Mouse (Mus musculus): ENCODE data around the gene Myl6. TPM values are rescaled to one million over a fixed set of nuclear protein-coding genes. Genes with fewer than 3 reads are reported as not detected.

The Myl6 gene
- total RNA-seq, 2 experiments from 2014 or later: 171 to 179 TPM

- no peak overlapping the region for H3K4me3 ChIP-seq
- TF ChIP-seq CTCF (IDR thresholded peaks at IDR 0.05): no peak
- H3K27ac ChIP-seq: no peak overlapping the region
- intact Hi-C loops (cut with DNase I): no loop called here
- no peak for DNase-seq
Observed at GRCm38 (mm10) chr10:128486370-128486769, 7.6 kb downstream of the Myl6 start.

- no peak overlapping the region for H3K4me3 ChIP-seq
- intact Hi-C loops (cut with DNase I): no loop called here
- TF ChIP-seq CTCF (IDR thresholded peaks at IDR 0.05): no peak
- no peak for DNase-seq
- H3K27ac ChIP-seq: no peak overlapping the region
Observed at GRCm38 (mm10) chr10:128474366-128474765, 19.6 kb downstream of the Myl6 start.

DNA sequence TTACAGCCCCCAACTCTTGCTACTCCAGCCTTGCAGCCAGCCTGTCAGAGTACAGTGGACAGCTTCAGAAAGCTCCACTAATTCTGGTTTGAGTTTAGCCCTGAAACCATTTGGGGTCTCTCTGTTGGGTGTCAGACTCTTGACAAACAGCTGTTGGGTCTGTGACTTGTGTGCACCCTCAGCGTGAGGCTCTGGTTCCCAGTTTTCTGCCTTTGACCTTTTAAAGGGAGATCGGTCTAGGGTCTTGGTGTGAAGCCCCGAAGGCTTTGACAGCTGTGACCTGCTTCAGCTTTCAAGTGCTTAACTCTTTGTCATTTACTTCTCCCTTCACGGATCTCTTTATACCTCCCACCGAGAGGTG, 33.7 kb downstream of the Myl6 start:
- Histone ChIP-seq H3K27ac (peak overlapping the region; percentile 93), H3K4me3 (peak overlapping the region; percentile 92)
- no peak for DNase-seq
- no peak for TF ChIP-seq CTCF (IDR thresholded peaks at IDR 0.05)
- intact Hi-C loops (cut with DNase I): loop anchor here (2.0 kb wide), 1 partner anchor 33 kb away; no protein-coding TSS in a partner anchor

GRCm38 (mm10) chr10:128459409-128460269, 34.3 kb downstream of the Myl6 start:
- Histone ChIP-seq H3K27ac (peak overlapping the region; percentile 93), H3K4me3 (peak overlapping the region; percentile 92)
- intact Hi-C loops (cut with DNase I): loop anchor here (1.0 to 2.0 kb wide), 2 partner anchors 33 to 77 kb away; no protein-coding TSS in a partner anchor
- TF ChIP-seq CTCF (IDR thresholded peaks at IDR 0.05): no peak
- peak; percentile 66 for DNase-seq

DNA sequence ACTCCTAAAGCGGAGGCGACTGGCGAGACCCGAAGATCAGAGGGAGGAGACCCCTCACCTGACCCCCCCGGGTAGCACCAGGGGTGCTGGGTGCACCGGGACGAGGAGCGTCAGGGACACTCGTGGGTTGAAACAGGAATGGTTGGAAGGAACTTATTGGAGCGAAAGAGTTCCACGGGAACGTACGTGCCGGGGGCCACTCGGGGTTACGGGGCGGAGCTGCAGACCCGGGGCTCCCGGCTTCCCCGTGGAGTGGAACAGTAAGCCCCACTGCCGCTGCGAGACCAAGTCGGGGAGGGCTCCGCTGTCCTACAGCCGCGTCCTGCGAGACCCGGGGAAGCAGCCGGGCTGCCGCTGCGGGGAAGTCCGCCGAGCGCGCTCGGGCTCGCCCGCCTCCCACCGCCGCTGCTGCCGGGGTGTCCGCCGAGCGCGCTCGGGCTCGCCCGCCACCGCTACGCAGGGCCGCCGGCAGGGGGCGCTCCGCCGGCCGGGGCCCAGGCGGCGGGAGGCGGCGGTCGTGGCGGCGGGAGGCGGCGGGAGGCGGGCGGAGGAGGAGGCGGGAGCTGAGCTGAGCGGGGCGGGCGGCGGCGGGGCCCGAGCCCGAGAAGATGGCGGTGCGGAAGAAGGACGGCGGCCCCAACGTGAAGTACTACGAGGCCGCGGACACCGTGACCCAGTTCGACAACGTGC, 35.1 kb downstream of the Myl6 start, which contains the start of gene Smarcc2:
Gene Smarcc2, plus strand, starts transcription at position 530 of the 690 bp plus-strand sequence.
- intact Hi-C loops (cut with DNase I): loop anchor here (1.0 kb wide), 1 partner anchor 77 kb away; no protein-coding TSS in a partner anchor
- peak; percentile 95 for DNase-seq
- Histone ChIP-seq H3K4me3 (peak within 1 kb of the TSS; percentile 92), H3K27ac (peak within 1 kb of the TSS; percentile 93)
- peak; percentile 51 for TF ChIP-seq CTCF (IDR thresholded peaks at IDR 0.05)

DNA sequence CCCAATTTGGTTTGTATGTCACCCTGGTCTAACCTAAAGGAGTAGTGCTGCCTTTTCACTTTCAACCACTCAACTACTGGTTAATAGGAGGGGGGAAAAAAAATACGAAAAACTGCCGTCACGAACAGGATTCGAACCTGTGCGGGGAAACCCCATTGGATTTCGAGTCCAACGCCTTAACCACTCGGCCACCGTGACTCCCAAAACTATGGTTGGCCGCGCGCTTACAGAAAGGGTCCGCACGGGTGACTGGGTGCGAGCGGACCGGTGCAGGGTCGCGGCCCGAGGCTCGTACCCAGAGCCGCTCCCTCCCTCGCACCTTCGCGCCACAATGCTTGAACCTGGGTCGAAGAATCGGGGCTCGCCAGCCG, 35.6 kb downstream of the Myl6 start:
- intact Hi-C loops (cut with DNase I): no loop called here
- H3K4me3 ChIP-seq: peak overlapping the region; percentile 92
- TF ChIP-seq CTCF (IDR thresholded peaks at IDR 0.05): no peak
- peak; percentile 88 for DNase-seq
- peak overlapping the region; percentile 93 for H3K27ac ChIP-seq

DNA sequence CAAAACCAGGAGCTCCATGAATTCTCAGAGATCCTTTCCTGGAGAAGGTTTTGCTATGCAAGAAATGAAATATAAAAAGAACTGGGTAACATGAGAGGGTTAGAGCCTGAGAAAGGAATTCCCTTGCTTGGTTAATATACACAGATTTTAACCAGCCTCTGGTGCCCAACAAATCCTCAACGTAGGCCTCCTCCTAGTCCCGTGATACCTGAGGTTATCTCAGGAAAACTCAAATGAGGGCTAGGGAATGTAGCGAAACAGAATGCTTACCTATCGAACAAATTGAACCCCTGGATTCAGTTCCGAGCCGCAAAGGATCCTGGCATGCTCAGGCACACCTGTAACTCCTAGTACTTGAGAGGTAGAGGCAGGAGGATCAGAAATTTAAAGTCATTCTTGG, 36.3 kb downstream of the Myl6 start:
- no peak for TF ChIP-seq CTCF (IDR thresholded peaks at IDR 0.05)
- DNase-seq: no peak
- intact Hi-C loops (cut with DNase I): no loop called here
- no peak overlapping the region for H3K4me3 ChIP-seq
- H3K27ac ChIP-seq: no peak overlapping the region; the same call in 1 of the 2 replicates

DNA sequence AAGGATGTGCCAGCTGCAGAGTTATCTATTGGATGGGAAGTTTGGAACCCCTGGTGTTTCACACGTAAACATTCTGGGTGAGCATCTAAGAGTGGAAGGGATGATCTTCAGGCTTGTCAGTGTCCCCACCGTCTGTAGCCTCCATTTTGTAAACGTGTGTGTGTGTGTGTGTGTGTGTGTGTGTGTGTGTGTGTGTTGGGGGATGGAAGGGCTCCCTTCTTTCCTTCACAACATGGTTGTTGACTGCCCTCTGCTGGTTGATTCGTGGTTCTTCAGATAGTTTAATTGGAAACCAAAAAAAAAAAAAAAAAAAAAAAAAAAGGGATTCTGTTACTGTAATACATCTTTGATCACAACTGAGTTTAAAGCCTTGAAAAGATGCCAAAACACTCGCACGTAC, 38.7 kb downstream of the Myl6 start:
- intact Hi-C loops (cut with DNase I): loop anchor here (1.0 to 2.0 kb wide), 3 partner anchors 45 to 118 kb away; partner anchors contain the start of genes Ankrd52 and Cs

GRCm38 (mm10) chr10:128454471-128454870, 39.5 kb downstream of the Myl6 start:
- Histone ChIP-seq H3K27ac (no peak overlapping the region), H3K4me3 (no peak overlapping the region)
- DNase-seq: no peak
- no peak for TF ChIP-seq CTCF (IDR thresholded peaks at IDR 0.05)
- intact Hi-C loops (cut with DNase I): loop anchor here (2.0 kb wide), 2 partner anchors 78 to 118 kb away; partner anchors contain the start of genes Ankrd52 and Cs

More for the DNA sequence above, 38.7 kb downstream of the Myl6 start:
- DNase-seq: peak; percentile 70
- Histone ChIP-seq H3K27ac (peak overlapping the region; percentile 20; the same call in 1 of the 2 replicates), H3K4me3 (peak overlapping the region; percentile 52)
- peak; percentile 64 for TF ChIP-seq CTCF (IDR thresholded peaks at IDR 0.05)

- Histone ChIP-seq H3K27ac (no peak overlapping the region), H3K4me3 (no peak overlapping the region)
- no peak for TF ChIP-seq CTCF (IDR thresholded peaks at IDR 0.05)
- DNase-seq: no peak
- intact Hi-C loops (cut with DNase I): no loop called here
Observed at GRCm38 (mm10) chr10:128451014-128451413, 42.9 kb downstream of the Myl6 start.

GRCm38 (mm10) chr10:128445407-128445806, 48.5 kb downstream of the Myl6 start:
- intact Hi-C loops (cut with DNase I): no loop called here
- DNase-seq: no peak
- Histone ChIP-seq H3K4me3 (no peak overlapping the region), H3K27ac (peak overlapping the region; percentile 31; the same call in 1 of the 2 replicates)
- TF ChIP-seq CTCF (IDR thresholded peaks at IDR 0.05): no peak

DNA sequence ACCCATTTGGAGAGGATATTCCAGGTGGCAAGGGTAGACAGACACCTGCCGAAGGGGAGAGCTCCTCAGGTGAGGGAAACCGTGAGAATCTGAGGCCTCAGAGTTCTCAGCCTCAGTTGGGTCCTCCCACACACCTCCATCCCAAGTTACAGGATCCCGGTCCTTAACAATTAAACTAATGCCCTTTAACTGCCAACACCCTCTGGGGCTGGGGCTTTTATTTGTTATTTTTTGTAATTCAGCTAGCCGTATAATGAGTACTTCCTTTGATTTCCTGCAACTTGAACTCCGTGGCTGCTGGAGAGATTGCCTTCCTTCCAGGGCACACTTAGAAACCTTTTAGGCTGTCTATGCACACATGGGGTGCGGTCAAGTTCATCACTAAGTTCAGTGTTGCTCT, 49.6 kb downstream of the Myl6 start:
- H3K4me3 ChIP-seq: no peak overlapping the region
- intact Hi-C loops (cut with DNase I): no loop called here
- DNase-seq: no peak
- no peak for TF ChIP-seq CTCF (IDR thresholded peaks at IDR 0.05)
- H3K27ac ChIP-seq: no peak overlapping the region

- no peak for DNase-seq
- H3K4me3 ChIP-seq: no peak overlapping the region
- no peak overlapping the region for H3K27ac ChIP-seq
- TF ChIP-seq CTCF (IDR thresholded peaks at IDR 0.05): no peak
- intact Hi-C loops (cut with DNase I): no loop called here
Observed at GRCm38 (mm10) chr10:128442718-128443117, 51.2 kb downstream of the Myl6 start.
